Mouse (Mus musculus): ENCODE data around the gene Vsig8. TPM values are rescaled to one million over a fixed set of nuclear protein-coding genes. Genes with fewer than 3 reads are reported as not detected.

Vsig8 gene
- polyA plus RNA-seq, 1 experiment from 2014 or later: 0.22 TPM

- no peak overlapping the region for H3K4me2 ChIP-seq (ENCODE audit: low read length)
- peaks cover 7% of the 10 kb centered on the region for H3K27me3 ChIP-seq (ENCODE audit: control insufficient read depth, insufficient read depth, low read length)
- H3K4me3 ChIP-seq (ENCODE audit: control insufficient read depth in 1 of 2, insufficient read depth in 1 of 2, low read depth in 1 of 2, low read length in 2 of 2): no peak overlapping the region
- H3K4me1 ChIP-seq (ENCODE audit: control insufficient read depth in 2 of 2, insufficient read depth in 2 of 2, low read length in 2 of 2): peaks cover 7 to 16% of the 10 kb centered on the region in 2 experiments
- H3K27ac ChIP-seq (replicated peaks in 1 of 2; ENCODE audit: control insufficient read depth in 1 of 2, insufficient read depth in 1 of 2, low read depth in 2 of 2, low read length in 2 of 2): no peak overlapping the region
- 47% methylated on average over 4 of the region's 4 CpGs for WGBS
- no peaks in the 10 kb centered on the region for H3K36me3 ChIP-seq (ENCODE audit: control insufficient read depth, insufficient read depth, low read length)
- H3K9ac ChIP-seq (ENCODE audit: low read length): no peak overlapping the region
- ATAC-seq (ENCODE audit: insufficient number of reproducible peaks, insufficient read depth, low FRiP score, low read depth): no peak
- H3K9me3 ChIP-seq (ENCODE audit: control insufficient read depth, low read length): no peaks in the 10 kb centered on the region
Observed at GRCm38 (mm10) chr1:172546062-172546461, 9.7 kb upstream of the Vsig8 start.

GRCm38 (mm10) chr1:172548501-172548900, 7.2 kb upstream of the Vsig8 start:
- 51% methylated on average over 7 of the region's 7 CpGs for WGBS
- Histone ChIP-seq H3K9ac (ENCODE audit: low read length) (no peak overlapping the region), H3K27ac (replicated peaks in 1 of 2; ENCODE audit: control insufficient read depth in 1 of 2, insufficient read depth in 1 of 2, low read depth in 2 of 2, low read length in 2 of 2) (no peak overlapping the region), H3K4me3 (ENCODE audit: control insufficient read depth in 1 of 2, insufficient read depth in 1 of 2, low read depth in 1 of 2, low read length in 2 of 2) (no peak overlapping the region), H3K27me3 (ENCODE audit: control insufficient read depth, insufficient read depth, low read length) (peaks cover 4% of the 10 kb centered on the region; the same call in 1 of the 2 replicates), H3K9me3 (ENCODE audit: control insufficient read depth, low read length) (no peaks in the 10 kb centered on the region), H3K4me2 (ENCODE audit: low read length) (no peak overlapping the region), H3K36me3 (ENCODE audit: control insufficient read depth, insufficient read depth, low read length) (no peaks in the 10 kb centered on the region), H3K4me1 (ENCODE audit: control insufficient read depth in 2 of 2, insufficient read depth in 2 of 2, low read length in 2 of 2) (peaks cover 19 to 22% of the 10 kb centered on the region in 2 experiments)
- ATAC-seq (ENCODE audit: insufficient number of reproducible peaks, insufficient read depth, low FRiP score, low read depth): no peak

GRCm38 (mm10) chr1:172549314-172549713, 6.4 kb upstream of the Vsig8 start:
- no peaks in the 10 kb centered on the region for H3K9me3 ChIP-seq (ENCODE audit: control insufficient read depth, low read length)
- peaks cover 19 to 22% of the 10 kb centered on the region in 2 experiments for H3K4me1 ChIP-seq (ENCODE audit: control insufficient read depth in 2 of 2, insufficient read depth in 2 of 2, low read length in 2 of 2)
- peak overlapping the region; percentile 68; the same call in 1 of the 2 replicates for H3K4me2 ChIP-seq (ENCODE audit: low read length)
- H3K4me3 ChIP-seq (ENCODE audit: control insufficient read depth in 1 of 2, insufficient read depth in 1 of 2, low read depth in 1 of 2, low read length in 2 of 2): no peak overlapping the region
- no peak overlapping the region for H3K27ac ChIP-seq (replicated peaks in 1 of 2; ENCODE audit: control insufficient read depth in 1 of 2, insufficient read depth in 1 of 2, low read depth in 2 of 2, low read length in 2 of 2)
- H3K9ac ChIP-seq (ENCODE audit: low read length): 0 out of 2 replicates have a peak overlapping the region, but pooled peaks have one; percentile 44
- ATAC-seq (ENCODE audit: insufficient number of reproducible peaks, insufficient read depth, low FRiP score, low read depth): no peak
- peaks cover 4% of the 10 kb centered on the region; the same call in 1 of the 2 replicates for H3K27me3 ChIP-seq (ENCODE audit: control insufficient read depth, insufficient read depth, low read length)
- no peaks in the 10 kb centered on the region for H3K36me3 ChIP-seq (ENCODE audit: control insufficient read depth, insufficient read depth, low read length)
- 19% methylated on average over 2 of the region's 2 CpGs for WGBS

GRCm38 (mm10) chr1:172549717-172550116, 6.0 kb upstream of the Vsig8 start:
- H3K27ac ChIP-seq (replicated peaks in 1 of 2; ENCODE audit: control insufficient read depth in 1 of 2, insufficient read depth in 1 of 2, low read depth in 2 of 2, low read length in 2 of 2): no peak overlapping the region
- peak overlapping the region; percentile 68 for H3K4me2 ChIP-seq (ENCODE audit: low read length)
- H3K36me3 ChIP-seq (ENCODE audit: control insufficient read depth, insufficient read depth, low read length): no peaks in the 10 kb centered on the region
- peaks cover 19 to 22% of the 10 kb centered on the region in 2 experiments for H3K4me1 ChIP-seq (ENCODE audit: control insufficient read depth in 2 of 2, insufficient read depth in 2 of 2, low read length in 2 of 2)
- H3K4me3 ChIP-seq (ENCODE audit: control insufficient read depth in 1 of 2, insufficient read depth in 1 of 2, low read depth in 1 of 2, low read length in 2 of 2): peak overlapping the region; percentile 36 to 41
- H3K27me3 ChIP-seq (ENCODE audit: control insufficient read depth, insufficient read depth, low read length): peaks cover 4% of the 10 kb centered on the region; the same call in 1 of the 2 replicates
- H3K9me3 ChIP-seq (ENCODE audit: control insufficient read depth, low read length): no peaks in the 10 kb centered on the region
- no peak for ATAC-seq (ENCODE audit: insufficient number of reproducible peaks, insufficient read depth, low FRiP score, low read depth)
- WGBS: 8% methylated on average over 8 of the region's 8 CpGs
- peak overlapping the region; percentile 44; the same call in 1 of the 2 replicates for H3K9ac ChIP-seq (ENCODE audit: low read length)

- H3K27ac ChIP-seq (replicated peaks in 1 of 2; ENCODE audit: control insufficient read depth in 1 of 2, insufficient read depth in 1 of 2, low read depth in 2 of 2, low read length in 2 of 2): no peak overlapping the region
- no peaks in the 10 kb centered on the region for H3K9me3 ChIP-seq (ENCODE audit: control insufficient read depth, low read length)
- H3K4me3 ChIP-seq (ENCODE audit: control insufficient read depth in 1 of 2, insufficient read depth in 1 of 2, low read depth in 1 of 2, low read length in 2 of 2): peak overlapping the region; percentile 36 to 41
- H3K4me2 ChIP-seq (ENCODE audit: low read length): peak overlapping the region; percentile 68
- peak overlapping the region; percentile 44 for H3K9ac ChIP-seq (ENCODE audit: low read length)
- peaks cover 19 to 22% of the 10 kb centered on the region in 2 experiments for H3K4me1 ChIP-seq (ENCODE audit: control insufficient read depth in 2 of 2, insufficient read depth in 2 of 2, low read length in 2 of 2)
- H3K27me3 ChIP-seq (ENCODE audit: control insufficient read depth, insufficient read depth, low read length): peaks cover 4% of the 10 kb centered on the region; the same call in 1 of the 2 replicates
- peak; percentile 73 for ATAC-seq (ENCODE audit: insufficient number of reproducible peaks, insufficient read depth, low FRiP score, low read depth)
- no peaks in the 10 kb centered on the region for H3K36me3 ChIP-seq (ENCODE audit: control insufficient read depth, insufficient read depth, low read length)
- WGBS: 0% methylated on average over 8 of the region's 8 CpGs
Observed at GRCm38 (mm10) chr1:172550551-172550951, 5.2 kb upstream of the Vsig8 start.

- no peak for ATAC-seq (ENCODE audit: insufficient number of reproducible peaks, insufficient read depth, low FRiP score, low read depth)
- Histone ChIP-seq H3K9me3 (ENCODE audit: control insufficient read depth, low read length) (no peaks in the 10 kb centered on the region), H3K36me3 (ENCODE audit: control insufficient read depth, insufficient read depth, low read length) (no peaks in the 10 kb centered on the region), H3K27me3 (ENCODE audit: control insufficient read depth, insufficient read depth, low read length) (peaks cover 4% of the 10 kb centered on the region; the same call in 1 of the 2 replicates), H3K4me1 (ENCODE audit: control insufficient read depth in 2 of 2, insufficient read depth in 2 of 2, low read length in 2 of 2) (peaks cover 19 to 22% of the 10 kb centered on the region in 2 experiments), H3K4me3 (ENCODE audit: control insufficient read depth in 1 of 2, insufficient read depth in 1 of 2, low read depth in 1 of 2, low read length in 2 of 2) (peak overlapping the region; percentile 36 to 41; a peak in 3 of 4 replicates), H3K27ac (replicated peaks in 1 of 2; ENCODE audit: control insufficient read depth in 1 of 2, insufficient read depth in 1 of 2, low read depth in 2 of 2, low read length in 2 of 2) (no peak overlapping the region), H3K9ac (ENCODE audit: low read length) (peak overlapping the region; percentile 44; the same call in 1 of the 2 replicates), H3K4me2 (ENCODE audit: low read length) (peak overlapping the region; percentile 68)
- WGBS: 24% methylated on average over 7 of the region's 7 CpGs
Observed at GRCm38 (mm10) chr1:172551009-172551408, 4.7 kb upstream of the Vsig8 start.

GRCm38 (mm10) chr1:172552623-172553022, 3.1 kb upstream of the Vsig8 start:
- Histone ChIP-seq H3K27ac (replicated peaks in 1 of 2; ENCODE audit: control insufficient read depth in 1 of 2, insufficient read depth in 1 of 2, low read depth in 2 of 2, low read length in 2 of 2) (peak overlapping the region in 1 of 2 experiments; percentile 25; a peak in 1 of 4 replicates), H3K4me1 (ENCODE audit: control insufficient read depth in 2 of 2, insufficient read depth in 2 of 2, low read length in 2 of 2) (peaks cover 19 to 22% of the 10 kb centered on the region in 2 experiments), H3K4me3 (ENCODE audit: control insufficient read depth in 1 of 2, insufficient read depth in 1 of 2, low read depth in 1 of 2, low read length in 2 of 2) (no peak overlapping the region), H3K36me3 (ENCODE audit: control insufficient read depth, insufficient read depth, low read length) (no peaks in the 10 kb centered on the region), H3K9me3 (ENCODE audit: control insufficient read depth, low read length) (no peaks in the 10 kb centered on the region), H3K27me3 (ENCODE audit: control insufficient read depth, insufficient read depth, low read length) (peaks cover 7% of the 10 kb centered on the region), H3K9ac (ENCODE audit: low read length) (no peak overlapping the region), H3K4me2 (ENCODE audit: low read length) (no peak overlapping the region)
- WGBS: 56% methylated on average over 1 of the region's 1 CpGs
- no peak for ATAC-seq (ENCODE audit: insufficient number of reproducible peaks, insufficient read depth, low FRiP score, low read depth)
